Mouse (Mus musculus): ENCODE data around the gene Pitpnm3. TPM values are rescaled to one million over a fixed set of nuclear protein-coding genes. Genes with fewer than 3 reads are reported as not detected.

Gene Pitpnm3
- total RNA-seq, 1 experiment from 2014 or later = 1.9 TPM

GRCm38 (mm10) chr11:72016518-72017252 is 118.9 kb downstream of the Pitpnm3 start:
- DNase-seq = no peak

- DNase-seq = no peak
These were observed 120.9 kb downstream of the Pitpnm3 start for GRCm38 (mm10) chr11:72014674-72015073.

- no peak for DNase-seq
These were observed 123.6 kb downstream of the Pitpnm3 start for GRCm38 (mm10) chr11:72011955-72012354.

- DNase-seq = no peak
These were observed 124.4 kb downstream of the Pitpnm3 start for GRCm38 (mm10) chr11:72010940-72011722.

- DNase-seq = no peak
These were observed 125.2 kb downstream of the Pitpnm3 start for GRCm38 (mm10) chr11:72010367-72010766.

GRCm38 (mm10) chr11:72005547-72005946 is 130.0 kb downstream of the Pitpnm3 start:
- no peak for DNase-seq

- no peak for DNase-seq
These were observed 132.4 kb downstream of the Pitpnm3 start for GRCm38 (mm10) chr11:72003171-72003570.

- DNase-seq = peak; percentile 27
These were observed 133.3 kb downstream of the Pitpnm3 start for GRCm38 (mm10) chr11:72002138-72002853.

GRCm38 (mm10) chr11:72000194-72000593 is 135.4 kb downstream of the Pitpnm3 start:
- no peak for DNase-seq

Other genes with a start within 250 kb of the Pitpnm3 start
- gene Aipl1, start 98.3 kb downstream of the Pitpnm3 start, total RNA-seq (2021) = 0.18 TPM in 1 of 2 replicates, not detected in the other
- gene Pimreg, start 93.7 kb downstream of the Pitpnm3 start, total RNA-seq (2021) = 8.4 and 13.2 TPM in 2 replicates
- 1.0 and 1.2 TPM in 2 replicates for gene Gm43951, start 71.1 kb upstream of the Pitpnm3 start, total RNA-seq (2021)
- 12.3 and 12.5 TPM in 2 replicates for gene 4933427D14Rik, start 71.7 kb upstream of the Pitpnm3 start, total RNA-seq (2021)
- 70.6 and 78.6 TPM in 2 replicates for gene Txndc17, start 71.8 kb upstream of the Pitpnm3 start, total RNA-seq (2021)
- 13.3 and 15.7 TPM in 2 replicates for gene Med31, start 79.8 kb upstream of the Pitpnm3 start, total RNA-seq (2021)
- gene Slc13a5, start 131.4 kb upstream of the Pitpnm3 start, total RNA-seq (2021) = 0.15 TPM in 1 of 2 replicates, not detected in the other
- 23.7 and 28.4 TPM in 2 replicates for gene Xaf1, start 165.9 kb upstream of the Pitpnm3 start, total RNA-seq (2021)
- gene Fbxo39, start 178.7 kb upstream of the Pitpnm3 start, total RNA-seq (2021) = 0.18 TPM in 1 of 2 replicates, not detected in the other
- 0.21 TPM in 1 of 2 replicates, not detected in the other for gene Tekt1, start 226.7 kb upstream of the Pitpnm3 start, total RNA-seq (2021)